Mouse (Mus musculus) mesoderm, embryonic 11.5 days (tissue): ENCODE measurements around the gene Zfyve1.

ENCODE experiments used
- DNase-seq: peaks from one replicate; pipeline ENCODE4 v3.0.0-alpha.2; 2012; ENCODE audit warnings: low read depth, low spot score

The Zfyve1 gene

DNA sequence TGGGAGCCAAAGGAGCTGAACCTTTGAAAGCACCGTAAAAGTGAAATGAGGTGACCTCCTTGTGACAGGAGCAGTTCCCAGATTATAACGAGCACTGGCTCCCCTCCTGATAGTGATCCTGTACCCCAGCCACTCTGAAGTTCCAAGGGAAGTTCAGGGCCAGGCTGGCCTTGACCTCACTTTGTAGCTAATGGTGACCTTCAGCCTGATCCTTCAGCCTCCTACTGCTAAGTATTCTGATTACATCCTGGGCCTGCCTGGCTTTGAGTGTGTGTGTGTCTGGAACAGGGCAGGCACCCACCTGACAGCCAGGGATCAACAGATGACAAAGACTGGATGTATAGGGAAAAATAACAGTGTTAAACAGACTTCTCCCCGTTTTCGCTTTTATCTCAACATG, 73.1 kb downstream of the Zfyve1 start:
- DNase-seq: no peak

- no peak for DNase-seq
These were observed 74.0 kb downstream of the Zfyve1 start for GRCm38 (mm10) chr12:83523056-83523455.

DNA sequence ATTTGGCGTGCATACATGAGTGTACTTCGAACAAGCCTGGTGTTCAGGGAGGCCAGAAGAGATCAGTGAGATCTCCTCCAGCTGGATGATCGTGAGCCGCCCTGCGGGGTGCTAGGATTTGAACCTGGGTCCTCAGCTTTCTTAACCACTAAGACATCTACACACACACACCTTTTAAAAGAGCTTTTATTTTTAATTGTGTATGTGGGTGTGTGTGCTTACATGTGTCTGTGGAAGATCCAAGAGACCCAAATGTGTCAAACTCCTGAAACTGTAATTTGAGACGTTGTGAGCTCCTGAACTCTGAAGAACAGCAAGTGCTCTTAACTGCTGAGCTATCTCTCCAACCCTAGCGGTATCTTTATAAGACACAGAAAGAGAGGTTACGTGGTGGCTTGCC, 75.9 kb downstream of the Zfyve1 start:
- DNase-seq: no peak

- peak; percentile 95 for DNase-seq
These were observed 76.6 kb downstream of the Zfyve1 start, which contains the start of gene Dcaf4 for GRCm38 (mm10) chr12:83520311-83520890. Gene Dcaf4 (plus strand): TSS chr12:83520466.

DNA sequence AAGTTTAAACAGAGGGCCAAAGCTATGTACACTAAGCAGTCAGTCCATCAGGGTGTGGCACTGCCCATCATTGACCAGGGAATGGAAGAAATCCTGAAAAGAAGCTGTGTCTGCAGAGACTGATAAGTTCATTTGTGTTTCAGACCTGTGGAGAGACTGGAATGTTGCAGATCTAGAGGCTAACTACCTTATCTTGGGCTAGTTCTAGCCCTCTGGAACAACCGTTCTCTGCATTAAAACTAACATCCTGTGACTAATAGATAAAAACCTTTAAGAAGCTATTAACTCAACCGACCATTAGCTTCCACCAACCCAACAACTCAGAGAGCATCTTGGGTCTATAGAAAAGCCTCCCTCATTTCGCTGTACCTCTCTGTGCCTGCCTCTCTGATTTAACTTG, 79.4 kb downstream of the Zfyve1 start:
- no peak for DNase-seq

DNA sequence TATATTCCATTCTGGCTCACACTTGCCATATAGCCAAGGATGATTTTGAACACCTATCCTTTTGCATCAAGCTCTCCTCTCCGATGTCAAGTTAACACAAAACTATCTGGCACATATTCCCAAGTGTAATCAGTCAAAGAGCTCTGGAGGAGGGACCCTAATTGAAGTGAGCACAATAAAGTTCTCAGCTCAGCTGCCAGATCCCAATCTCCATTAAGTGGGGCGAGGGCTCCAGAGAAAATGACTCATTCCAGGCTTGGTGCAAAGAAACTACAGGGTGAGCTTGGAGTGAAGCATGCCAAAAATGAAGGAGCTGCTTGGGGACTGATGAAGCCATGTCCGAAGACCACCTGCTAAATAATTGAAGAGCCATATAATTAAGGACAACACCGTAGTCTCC, 82.8 kb downstream of the Zfyve1 start:
- DNase-seq: no peak

DNA sequence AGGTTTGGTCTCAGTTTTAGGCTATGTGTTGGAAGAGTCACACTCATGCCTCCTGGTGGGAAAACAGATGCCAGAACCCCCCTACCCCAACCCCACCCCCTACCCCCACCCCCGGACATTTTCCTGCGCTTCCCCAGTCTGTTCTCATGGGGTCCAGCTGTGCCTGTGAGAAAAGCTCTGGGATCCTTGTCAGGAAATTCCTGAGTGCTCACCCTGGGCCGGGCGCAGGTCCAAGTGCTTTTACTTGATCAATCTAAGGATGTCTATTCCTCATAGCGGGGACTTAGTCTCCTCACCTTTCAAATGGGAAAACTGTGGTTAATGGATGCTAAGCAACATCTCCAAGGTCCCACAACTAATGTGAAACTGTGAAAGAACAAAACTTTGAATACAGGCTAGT, 83.8 kb downstream of the Zfyve1 start:
- DNase-seq: no peak

DNA sequence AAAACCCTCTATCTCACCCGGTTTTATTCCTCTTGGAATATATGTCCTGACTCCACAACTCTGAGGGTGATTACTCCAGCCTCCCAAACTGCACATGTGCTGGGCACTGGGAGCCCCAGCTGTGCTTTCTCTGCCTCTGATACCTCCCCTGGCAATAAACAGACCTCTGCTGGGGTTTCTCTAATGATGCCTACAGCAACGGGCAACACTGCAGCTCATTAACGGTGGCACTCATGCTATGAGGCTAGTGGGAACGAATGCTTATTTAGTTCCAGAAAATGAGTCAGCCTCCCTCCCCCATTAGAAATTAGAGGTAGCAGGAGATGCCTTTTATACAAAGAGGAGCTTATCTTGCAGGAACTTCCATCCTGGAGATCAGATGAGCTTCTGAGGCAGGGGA, 84.2 kb downstream of the Zfyve1 start:
- DNase-seq: no peak

- no peak for DNase-seq
These were observed 86.4 kb downstream of the Zfyve1 start for GRCm38 (mm10) chr12:83510586-83510985.

GRCm38 (mm10) chr12:83506543-83506942, 90.5 kb downstream of the Zfyve1 start:
- no peak for DNase-seq

GRCm38 (mm10) chr12:83502190-83502589, 94.8 kb downstream of the Zfyve1 start:
- peak; percentile 84 for DNase-seq

GRCm38 (mm10) chr12:83499256-83499655, 97.8 kb downstream of the Zfyve1 start:
- DNase-seq: no peak

- DNase-seq: no peak
These were observed 99.1 kb downstream of the Zfyve1 start for GRCm38 (mm10) chr12:83497959-83498358.

- DNase-seq: no peak
These were observed 100.3 kb downstream of the Zfyve1 start for GRCm38 (mm10) chr12:83496736-83497135.
